Mouse (Mus musculus) kidney, postnatal 0 days (tissue): ENCODE results near the gene Trappc3. TPM values are rescaled to one million over a fixed set of nuclear protein-coding genes. Genes with fewer than 3 reads are reported as not detected.

Experiments
- ATAC-seq: fragments of 200-750 bp; cut with Nextera tagmentation; replicated peaks from 2 replicates; pipeline ENCODE4 v1.8.0; 2017; ENCODE audit warnings: low read depth, moderate number of reproducible peaks, moderate TSS enrichment, moderate library complexity; ENCODE audit not compliant: low FRiP score
- DNase-seq: peaks from one replicate; pipeline ENCODE4 v3.0.0-alpha.2; 2016; ENCODE audit warnings: low spot score
- H3K27ac ChIP-seq: fragments of 300-500 bp; sonication (generic); 2 replicates; pipeline ENCODE4 v1.5.1; 2014; ENCODE audit warnings: mild to moderate bottlenecking
- H3K27me3 ChIP-seq: fragments of 300-500 bp; sonication (generic); 2 replicates; pipeline ENCODE4 v1.6.1; 2014; ENCODE audit warnings: low read length, mixed read lengths; ENCODE audit not compliant: insufficient read depth
- H3K36me3 ChIP-seq: fragments of 300-500 bp; sonication (generic); 2 replicates; pipeline ENCODE4 v1.6.1; 2014; ENCODE audit warnings: low read length, mixed read lengths; ENCODE audit not compliant: insufficient read depth
- H3K4me1 ChIP-seq: fragments of 300-500 bp; sonication (generic); replicated peaks from 2 replicates; pipeline ENCODE4 v1.6.1; 2014; ENCODE audit warnings: antibody characterized with exemption, low read length, mixed read lengths; ENCODE audit not compliant: insufficient read depth
- H3K4me2 ChIP-seq: fragments of 300-500 bp; sonication (generic); 2 replicates; pipeline ENCODE4 v1.6.1; 2014; ENCODE audit warnings: mild to moderate bottlenecking, low read length, moderate library complexity, mixed read lengths
- H3K4me3 ChIP-seq: fragments of 300-500 bp; sonication (generic); replicated peaks from 2 replicates; pipeline ENCODE4 v1.5.1; 2014; ENCODE audit warnings: low read depth, low read length
- H3K9ac ChIP-seq: fragments of 300-500 bp; sonication (generic); 2 replicates; pipeline ENCODE4 v1.6.1; 2014; ENCODE audit warnings: low read depth, low read length
- H3K9me3 ChIP-seq: fragments of 300-500 bp; sonication (generic); replicated peaks from 2 replicates; pipeline ENCODE4 v1.6.1; 2016; ENCODE audit warnings: low read length, inconsistent platforms, mixed read lengths
- CTCF ChIP-seq: IDR thresholded peaks from 2 replicates; pipeline ENCODE4 v1.5.1; 2016; ENCODE audit warnings: antibody characterized with exemption, low read depth, mild to moderate bottlenecking, moderate library complexity
- WGBS: fragments of 180-500 bp; shearing (Covaris S2); extraction: QIAGEN DNeasy Blood & Tissue Kit; methylation state at CpG from one replicate; pipeline ENCODE4 v1.1.7; 2014; 5-methylcytosine and 5-hydroxymethylcytosine counted together
- polyA plus RNA-seq: library from polyadenylated mRNA; unstranded; fragments of >200 nt; fragmentation: Nextera tagmentation; extraction: Ambion mirVana; gene quantifications from 2 replicates; pipeline ENCODE4 v1.2.1, GENCODE M21; 2015

The Trappc3 gene
- polyA plus RNA-seq, 1 experiment from 2014 or later = 115 TPM

- H3K4me1 ChIP-seq = no peaks in the 10 kb centered on the region
- 61% methylated on average over 57 of the region's 63 CpGs for WGBS
- H3K9ac ChIP-seq = no peak overlapping the region
- peak overlapping the region; percentile 37 for H3K4me2 ChIP-seq
- DNase-seq = no peak
- H3K27ac ChIP-seq = no peak overlapping the region
- no peak overlapping the region for H3K4me3 ChIP-seq
- no peaks in the 10 kb centered on the region for H3K9me3 ChIP-seq
- no peak for TF ChIP-seq CTCF
- ATAC-seq = no peak
- H3K27me3 ChIP-seq = no peaks in the 10 kb centered on the region
- H3K36me3 ChIP-seq = peaks cover 76% of the 10 kb centered on the region
These were observed 25.5 kb upstream of the Trappc3 start for GRCm38 (mm10) chr4:126236467-126237280.

DNA sequence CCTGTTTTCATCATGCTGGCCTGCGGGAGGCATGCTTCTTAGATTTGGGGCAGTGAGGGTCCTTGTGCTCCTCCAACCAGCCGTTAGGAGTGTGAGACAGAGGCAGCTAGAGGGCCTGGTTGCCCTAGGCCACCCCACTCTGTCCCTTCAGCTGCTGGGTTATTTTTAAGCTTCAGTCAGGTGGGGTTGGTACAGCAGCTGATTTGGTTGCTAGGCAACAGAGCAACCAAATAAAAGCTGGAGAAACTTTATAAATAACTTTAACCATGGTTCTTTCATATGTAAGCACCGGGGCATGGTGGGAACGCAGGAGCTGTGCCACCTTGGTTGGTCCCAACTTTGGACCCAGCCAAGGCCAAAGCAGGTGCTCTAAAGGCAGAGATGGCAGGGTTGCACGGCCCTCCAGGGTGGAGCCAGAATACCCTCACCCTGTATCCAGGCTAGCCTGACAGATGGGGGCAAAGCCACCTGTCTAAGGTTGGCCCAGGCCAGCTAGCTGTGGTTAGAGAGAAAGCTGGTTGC is 24.3 kb upstream of the Trappc3 start:
- Histone ChIP-seq H3K27ac (no peak overlapping the region), H3K4me2 (no peak overlapping the region), H3K4me3 (no peak overlapping the region), H3K9ac (no peak overlapping the region), H3K36me3 (peaks cover 71% of the 10 kb centered on the region), H3K9me3 (no peaks in the 10 kb centered on the region), H3K27me3 (no peaks in the 10 kb centered on the region), H3K4me1 (no peaks in the 10 kb centered on the region)
- no peak; the same call in 1 of the 2 replicates for TF ChIP-seq CTCF
- DNase-seq (peak; percentile 24), ATAC-seq (no peak)
- WGBS = 68% methylated on average over 5 of the region's 5 CpGs

GRCm38 (mm10) chr4:126239862-126240475 is 22.2 kb upstream of the Trappc3 start:
- no peak overlapping the region for H3K9ac ChIP-seq
- no peaks in the 10 kb centered on the region for H3K27me3 ChIP-seq
- H3K27ac ChIP-seq = no peak overlapping the region
- no peak for DNase-seq
- no peak for TF ChIP-seq CTCF
- no peak overlapping the region for H3K4me2 ChIP-seq
- no peaks in the 10 kb centered on the region for H3K4me1 ChIP-seq
- WGBS = 87% methylated on average over 13 of the region's 13 CpGs
- no peak for ATAC-seq
- peaks cover 50% of the 10 kb centered on the region for H3K36me3 ChIP-seq
- no peaks in the 10 kb centered on the region for H3K9me3 ChIP-seq
- no peak overlapping the region for H3K4me3 ChIP-seq

DNA sequence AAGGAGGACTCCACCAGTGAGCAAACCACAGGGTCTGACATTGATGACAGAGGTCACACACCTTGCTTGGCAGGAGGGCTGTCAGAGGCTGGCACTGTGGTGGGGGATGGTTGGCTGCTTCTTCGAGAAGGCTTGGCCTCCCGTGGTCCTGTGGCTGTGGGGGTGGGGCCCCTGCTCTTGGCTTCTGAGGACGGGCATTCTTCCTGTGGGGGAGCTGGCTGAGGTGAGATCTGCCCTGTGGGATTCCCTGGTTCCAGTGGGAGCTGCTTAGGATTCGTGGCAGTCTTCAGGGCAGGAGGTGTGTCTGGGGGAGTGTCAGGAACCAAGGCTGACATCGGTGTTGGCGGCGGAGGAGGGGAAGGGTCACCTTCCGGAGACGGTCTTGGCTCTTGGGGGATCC is 20.2 kb upstream of the Trappc3 start:
- no peaks in the 10 kb centered on the region for H3K4me1 ChIP-seq
- H3K4me2 ChIP-seq = no peak overlapping the region
- H3K27ac ChIP-seq = no peak overlapping the region
- H3K9me3 ChIP-seq = no peaks in the 10 kb centered on the region
- no peak for TF ChIP-seq CTCF
- peak; percentile 32 for DNase-seq
- H3K27me3 ChIP-seq = no peaks in the 10 kb centered on the region
- no peak overlapping the region for H3K9ac ChIP-seq
- ATAC-seq = 0 out of 2 replicates have a peak, but pooled peaks have one; percentile 26
- H3K4me3 ChIP-seq = no peak overlapping the region
- 28% methylated on average over 9 of the region's 9 CpGs for WGBS
- H3K36me3 ChIP-seq = peaks cover 34% of the 10 kb centered on the region

GRCm38 (mm10) chr4:126242510-126242909 is 19.6 kb upstream of the Trappc3 start:
- H3K36me3 ChIP-seq = peaks cover 32% of the 10 kb centered on the region
- ATAC-seq (no peak), DNase-seq (no peak)
- TF ChIP-seq CTCF = no peak
- H3K4me3 ChIP-seq = no peak overlapping the region
- no peak overlapping the region for H3K9ac ChIP-seq
- no peak overlapping the region for H3K27ac ChIP-seq
- H3K9me3 ChIP-seq = no peaks in the 10 kb centered on the region
- no peaks in the 10 kb centered on the region for H3K27me3 ChIP-seq
- no peaks in the 10 kb centered on the region for H3K4me1 ChIP-seq
- WGBS = 81% methylated on average over 6 of the region's 6 CpGs
- H3K4me2 ChIP-seq = no peak overlapping the region

GRCm38 (mm10) chr4:126246202-126246889 is 15.8 kb upstream of the Trappc3 start:
- H3K4me1 ChIP-seq = peaks cover 6% of the 10 kb centered on the region; the same call in 1 of the 2 replicates

More at GRCm38 (mm10) chr4:126246202-126246889, 15.8 kb upstream of the Trappc3 start:
- Histone ChIP-seq H3K9ac (no peak overlapping the region), H3K36me3 (peaks cover 8% of the 10 kb centered on the region; the same call in 1 of the 2 replicates), H3K27ac (no peak overlapping the region), H3K4me2 (no peak overlapping the region), H3K27me3 (no peaks in the 10 kb centered on the region), H3K4me3 (no peak overlapping the region), H3K9me3 (no peaks in the 10 kb centered on the region)
- DNase-seq (no peak), ATAC-seq (no peak)
- 75% methylated on average over 13 of the region's 13 CpGs for WGBS
- TF ChIP-seq CTCF = no peak
